Mouse (Mus musculus): ENCODE results near the gene Cpe.

Cpe gene

GRCm38 (mm10) chr8:64692651-64693201 lies at the start of gene Cpe:
TSS of gene Cpe (minus strand) at chr8:64693054.
- peak; percentile 53 for DNase-seq (ENCODE audit: low spot score)

GRCm38 (mm10) chr8:64740547-64741211 lies 47.8 kb upstream of the Cpe start:
- DNase-seq (ENCODE audit: low spot score), result no peak

GRCm38 (mm10) chr8:64738916-64739315 lies 46.1 kb upstream of the Cpe start:
- DNase-seq (ENCODE audit: low spot score), result no peak

- no peak for DNase-seq (ENCODE audit: low spot score)
Observed at GRCm38 (mm10) chr8:64736767-64737323, 44.0 kb upstream of the Cpe start.

- no peak for DNase-seq (ENCODE audit: low spot score)
Observed at GRCm38 (mm10) chr8:64735161-64735560, 42.3 kb upstream of the Cpe start.

GRCm38 (mm10) chr8:64733271-64733943 lies 40.6 kb upstream of the Cpe start, which contains the start of gene Msmo1:
TSS of gene Msmo1 (minus strand) at chr8:64733792.
- peak; percentile 89 for DNase-seq (ENCODE audit: low spot score)

GRCm38 (mm10) chr8:64732596-64732995 lies 39.7 kb upstream of the Cpe start:
- DNase-seq (ENCODE audit: low spot score), result no peak

- DNase-seq (ENCODE audit: low spot score), result no peak
Observed at GRCm38 (mm10) chr8:64728156-64728555, 35.3 kb upstream of the Cpe start.

GRCm38 (mm10) chr8:64726190-64726695 lies 33.4 kb upstream of the Cpe start:
- DNase-seq (ENCODE audit: low spot score), result no peak

GRCm38 (mm10) chr8:64723206-64723605 lies 30.4 kb upstream of the Cpe start:
- no peak for DNase-seq (ENCODE audit: low spot score)

GRCm38 (mm10) chr8:64717868-64718267 lies 25.0 kb upstream of the Cpe start:
- DNase-seq (ENCODE audit: low spot score), result no peak

- DNase-seq (ENCODE audit: low spot score), result no peak
Observed at GRCm38 (mm10) chr8:64712499-64712898, 19.6 kb upstream of the Cpe start.

- DNase-seq (ENCODE audit: low spot score), result no peak
Observed at GRCm38 (mm10) chr8:64711544-64711943, 18.7 kb upstream of the Cpe start.

GRCm38 (mm10) chr8:64707481-64707880 lies 14.6 kb upstream of the Cpe start:
- DNase-seq (ENCODE audit: low spot score), result no peak

- DNase-seq (ENCODE audit: low spot score), result no peak
Observed at GRCm38 (mm10) chr8:64703191-64703590, 10.3 kb upstream of the Cpe start.

- no peak for DNase-seq (ENCODE audit: low spot score)
Observed at GRCm38 (mm10) chr8:64691591-64692401, 1.1 kb downstream of the Cpe start.

- DNase-seq (ENCODE audit: low spot score), result no peak
Observed at GRCm38 (mm10) chr8:64690845-64691244, 2.0 kb downstream of the Cpe start.

- DNase-seq (ENCODE audit: low spot score), result no peak
Observed at GRCm38 (mm10) chr8:64690306-64690705, 2.5 kb downstream of the Cpe start.

- DNase-seq (ENCODE audit: low spot score), result no peak
Observed at GRCm38 (mm10) chr8:64688741-64689140, 4.1 kb downstream of the Cpe start.

- DNase-seq (ENCODE audit: low spot score), result no peak
Observed at GRCm38 (mm10) chr8:64688161-64688560, 4.7 kb downstream of the Cpe start.

- DNase-seq (ENCODE audit: low spot score), result no peak
Observed at GRCm38 (mm10) chr8:64682501-64682900, 10.4 kb downstream of the Cpe start.

GRCm38 (mm10) chr8:64676381-64676780 lies 16.5 kb downstream of the Cpe start:
- DNase-seq (ENCODE audit: low spot score), result no peak

All from layer of hippocampus, adult 9-10 months (tissue).